Mouse (Mus musculus) frontal cortex, postnatal 36 days (tissue): ENCODE results near the gene Olfr154.
"Not testable (repeated sequence)": the region's sequence is repeated elsewhere in the genome, so short reads cannot be mapped to it uniquely, and the experiment has no call there.

Source experiments
- DNase-seq, 2 experiments: peaks; one replicate each; pipeline ENCODE4 v3.0.0; 2022; ENCODE audit warnings: low spot score in 2 of 2

Gene Olfr154

DNA sequence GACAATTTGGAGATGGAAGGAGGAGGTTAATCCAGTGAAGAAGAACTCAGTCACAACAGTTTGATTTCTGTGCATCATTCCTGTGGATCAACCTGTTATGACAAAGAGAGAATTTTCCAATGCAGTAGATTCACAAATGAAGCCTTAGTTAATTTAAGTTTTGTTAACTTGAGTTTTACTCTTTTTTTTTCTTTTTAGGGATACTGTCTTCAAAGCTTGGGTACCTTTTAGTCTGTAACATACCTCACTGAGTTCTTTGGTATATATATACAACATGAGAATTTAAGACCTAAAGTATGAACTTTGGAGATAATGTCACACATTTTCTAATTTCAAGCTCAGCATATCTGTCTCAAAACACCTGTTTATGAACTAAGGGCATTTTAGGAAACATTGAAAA lies at the start of gene Olfr154:
Gene Olfr154, minus strand, starts transcription at position 101 of the 400 bp plus-strand sequence.
- not testable (repeated sequence) for DNase-seq

DNA sequence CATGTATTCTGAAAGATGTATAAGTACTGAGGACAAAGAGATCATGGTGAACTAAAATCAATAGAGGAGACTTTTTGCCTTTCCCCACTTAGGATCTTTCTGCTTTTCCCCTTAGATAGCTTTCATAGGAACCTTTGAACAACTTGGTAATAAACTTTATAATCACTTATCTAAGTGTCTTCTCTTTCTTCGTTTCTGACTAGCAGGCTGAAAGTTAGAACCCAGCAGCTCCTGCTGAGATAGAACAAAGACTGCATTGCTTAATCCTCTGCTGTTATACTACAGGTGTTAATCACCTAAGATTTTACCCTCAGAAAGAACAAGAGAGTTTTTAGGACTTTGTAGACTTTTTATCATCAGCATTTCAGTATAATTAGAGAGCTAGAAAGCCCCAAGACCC lies 46.9 kb upstream of the Olfr154 start:
- DNase-seq = no peak

DNA sequence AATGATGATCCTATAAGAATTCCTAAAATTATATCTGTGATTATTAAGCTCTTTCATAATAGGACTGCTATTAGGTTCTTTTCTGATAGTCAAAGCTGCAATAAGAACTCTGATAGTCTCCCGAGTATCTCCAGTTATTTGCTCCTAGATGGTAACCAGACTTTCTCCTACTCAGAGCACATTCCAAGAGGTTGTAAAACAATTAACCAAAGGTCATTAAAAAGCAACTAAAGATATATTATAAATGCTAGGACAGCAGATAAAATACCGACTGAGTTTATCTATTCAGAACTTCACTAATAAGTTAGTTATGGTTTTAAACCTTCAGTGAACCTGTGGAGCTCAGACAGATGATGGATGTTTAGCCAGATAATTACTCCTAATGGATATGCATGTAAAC lies 46.4 kb upstream of the Olfr154 start:
- not testable (repeated sequence) for DNase-seq

DNA sequence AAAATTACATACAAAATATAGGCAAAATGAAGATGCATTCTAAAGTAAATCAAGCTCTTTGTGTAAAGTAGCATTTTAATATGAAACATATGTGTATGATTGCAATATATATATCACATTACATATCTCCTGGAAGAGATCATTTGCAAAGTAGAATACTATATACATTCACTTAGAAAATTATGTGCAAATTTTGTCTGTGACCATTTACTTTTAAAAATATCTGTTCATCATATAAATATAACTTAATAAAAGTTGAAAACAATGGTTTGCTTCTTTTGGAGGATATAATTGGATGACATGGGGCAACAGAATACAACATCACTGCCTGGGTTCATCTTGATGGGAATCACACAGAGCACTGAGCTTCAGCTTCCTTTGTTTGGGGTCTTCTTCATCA lies 24.9 kb upstream of the Olfr154 start, which contains the start of gene Olfr1008:
Gene Olfr1008, plus strand, starts transcription at position 301 of the 400 bp plus-strand sequence.
- DNase-seq = no peak

DNA sequence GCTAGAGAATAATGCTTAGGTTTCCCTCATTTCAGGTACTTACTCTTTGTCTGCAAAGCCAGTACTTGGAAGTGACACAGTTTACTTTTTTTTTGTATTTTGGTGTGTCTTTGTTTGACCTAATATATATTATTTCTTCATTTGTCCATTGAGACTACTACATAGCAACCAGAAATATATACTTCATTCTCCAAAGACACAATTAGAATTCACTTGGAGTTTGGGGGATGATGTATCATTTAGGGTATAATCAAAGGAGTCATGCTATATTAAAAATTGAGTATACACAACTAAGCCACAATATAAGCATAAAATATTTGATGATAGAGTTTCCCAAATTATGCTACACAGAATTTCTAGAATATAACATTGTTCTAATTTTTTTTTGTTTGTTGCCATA lies 14.4 kb upstream of the Olfr154 start, which contains the start of gene Olfr1006:
Gene Olfr1006, minus strand, starts transcription at position 101 of the 400 bp plus-strand sequence.
- DNase-seq = no peak

DNA sequence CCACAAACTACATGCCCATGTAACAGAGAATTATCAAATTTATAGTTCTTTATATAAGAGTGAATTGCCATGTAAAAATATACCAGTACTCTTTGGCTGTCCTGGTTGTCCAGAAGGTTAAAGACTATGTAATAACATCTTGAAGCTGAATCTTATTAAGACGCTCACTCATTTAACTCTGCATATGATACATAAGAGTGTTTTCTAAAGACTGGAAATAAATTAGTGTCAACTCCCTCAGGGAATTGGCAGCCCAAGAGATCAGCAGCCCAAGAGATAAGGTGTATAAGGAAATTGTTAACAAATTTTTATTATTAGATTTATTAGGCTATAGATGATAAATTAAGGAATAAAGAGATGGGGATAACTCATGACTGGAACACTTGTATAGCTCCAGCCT lies 13.7 kb downstream of the Olfr154 start, which contains the start of gene Olfr1002:
Gene Olfr1002, minus strand, starts transcription at position 101 of the 400 bp plus-strand sequence.
- no peak for DNase-seq
